Mouse (Mus musculus): ENCODE results near the gene Fuz.

Gene Fuz

DNA sequence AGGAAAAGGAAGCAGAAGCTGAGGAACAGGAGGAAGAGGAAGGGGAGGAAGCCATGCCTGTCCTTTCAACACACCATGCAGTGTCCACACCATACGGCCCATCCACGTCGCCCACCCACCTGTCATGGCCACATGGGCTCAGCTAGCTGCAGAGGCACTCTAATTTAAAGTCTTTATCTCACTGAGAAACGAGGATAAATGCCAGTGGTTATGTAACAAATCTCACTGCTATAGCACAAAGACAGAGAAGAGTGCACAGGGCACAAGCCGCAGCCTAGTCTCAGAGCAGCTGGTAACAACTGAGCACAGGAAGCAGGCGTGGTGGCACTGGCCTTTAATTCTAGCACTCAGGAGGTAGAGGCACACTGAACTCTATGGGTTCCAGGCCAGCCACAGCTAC lies 54.0 kb downstream of the Fuz start:
- no peak for DNase-seq

DNA sequence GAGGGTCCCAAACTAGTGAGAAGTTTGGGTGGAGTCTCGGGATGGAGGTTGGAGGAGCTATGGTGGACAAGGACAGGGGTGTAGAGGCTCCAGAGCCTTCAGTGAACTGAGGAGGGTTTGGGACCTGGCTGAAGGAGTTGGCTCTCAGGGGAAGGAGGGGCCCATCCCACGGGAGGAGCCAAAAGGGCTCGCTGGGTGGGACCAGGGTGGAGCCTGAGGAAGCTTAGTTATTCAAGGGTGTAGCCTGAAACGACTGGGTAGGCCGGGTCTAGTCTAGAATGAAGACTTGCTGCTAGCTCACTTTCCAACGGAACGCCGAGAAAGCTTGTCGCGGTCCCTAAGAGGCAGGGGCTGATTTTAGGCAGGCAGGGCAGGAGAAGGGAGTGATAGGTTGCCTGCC lies 56.1 kb downstream of the Fuz start:
- no peak for DNase-seq
